Mouse (Mus musculus): ENCODE data around the gene Dop1b.

GRCm38 (mm10) chr16:93676376-93676775 lies 35.3 kb upstream of the Dop1b start:
- TF ChIP-seq POLR2A (IDR thresholded peaks at IDR 0.05; ENCODE audit: control insufficient read depth, low read depth, low read length) (no peak), CTCF (IDR thresholded peaks at IDR 0.05; ENCODE audit: control insufficient read depth, insufficient read depth, insufficient replicate concordance, low read depth, low read length) (no peak)

Data from testis, adult 2 months (tissue).